Mouse (Mus musculus) small intestine, adult 2 months (tissue): ENCODE measurements around the gene Txnrd2. TPM values are rescaled to one million over a fixed set of nuclear protein-coding genes. Genes with fewer than 3 reads are reported as not detected.

Experiments used
- H3K27ac ChIP-seq: fragments of 200-500 bp; 2 replicates; pipeline ENCODE4 v1.5.1; 2012; ENCODE audit warnings: low read depth, low read length, control low read depth, inconsistent platforms; ENCODE audit not compliant: insufficient read depth
- H3K27me3 ChIP-seq: fragments of 200-500 bp; 2 replicates; pipeline ENCODE4 v1.6.1; 2012; ENCODE audit warnings: mild to moderate bottlenecking, moderate library complexity, low read length, inconsistent platforms; ENCODE audit not compliant: control insufficient read depth, insufficient read depth
- H3K36me3 ChIP-seq: fragments of 200-500 bp; 2 replicates; pipeline ENCODE4 v1.6.1; 2012; ENCODE audit warnings: mild to moderate bottlenecking, low read length, control low read depth, inconsistent platforms; ENCODE audit not compliant: control insufficient read depth, insufficient read depth
- H3K4me1 ChIP-seq: fragments of 200-500 bp; 2 replicates; pipeline ENCODE4 v1.6.1; 2012; ENCODE audit warnings: low read length, inconsistent platforms, mixed read lengths; ENCODE audit not compliant: control insufficient read depth, insufficient read depth, insufficient read length
- H3K4me3 ChIP-seq: fragments of 200-500 bp; 2 replicates; pipeline ENCODE4 v1.5.1; 2012; ENCODE audit warnings: low read depth, mild to moderate bottlenecking, control low read depth, inconsistent platforms, low read length, moderate library complexity
- CTCF ChIP-seq: fragments of 200-500 bp; IDR thresholded peaks from 2 replicates; pipeline ENCODE4 v1.5.1; 2012; ENCODE audit warnings: low read depth, mild to moderate bottlenecking, control low read depth, inconsistent platforms, low read length, moderate library complexity, mixed read lengths; ENCODE audit not compliant: insufficient replicate concordance, insufficient read length; ENCODE audit errors: extremely low read depth
- POLR2A ChIP-seq: fragments of 200-500 bp; IDR thresholded peaks from 2 replicates; pipeline ENCODE4 v1.6.1; 2012; ENCODE audit warnings: low read depth, mild to moderate bottlenecking, control low read depth, inconsistent platforms, low read length, moderate library complexity
- WGBS: fragments of 180-500 bp; shearing (Covaris S2); methylation state at CpG from one replicate; pipeline ENCODE4 v1.1.7; 2018; 5-methylcytosine and 5-hydroxymethylcytosine counted together
- polyA plus RNA-seq: library from polyadenylated mRNA; depleted of rRNA; stranded (reverse); fragments of >200 nt; gene quantifications from 2 replicates; pipeline ENCODE4 v1.2.3, GENCODE M21; 2012

Txnrd2 gene
- polyA plus RNA-seq, 1 experiment: 19.5 TPM

DNA sequence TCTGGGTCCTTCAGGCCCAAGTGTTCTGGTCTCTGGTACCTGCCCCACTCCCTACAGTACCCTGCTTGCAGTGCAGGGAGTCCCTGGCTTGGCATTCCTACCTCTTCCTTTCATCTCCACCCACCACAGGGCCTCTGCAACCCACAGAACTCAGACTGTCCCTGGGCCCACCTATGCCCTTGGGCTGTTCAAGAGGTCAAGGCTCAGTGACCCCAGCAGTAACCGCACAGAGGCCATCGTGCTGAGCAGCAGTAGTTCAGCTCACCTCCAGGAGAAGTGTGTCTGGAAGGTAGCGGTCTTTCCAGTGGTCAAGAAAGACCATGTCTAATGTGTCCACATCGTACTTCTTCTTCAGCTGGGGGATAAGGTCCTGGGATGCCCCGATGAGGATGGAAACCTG lies 15.8 kb upstream of the Txnrd2 start:
- 91% methylated on average over 5 of the region's 5 CpGs for WGBS
- Histone ChIP-seq H3K4me1 (peaks cover 17% of the 10 kb centered on the region), H3K36me3 (peaks cover 32% of the 10 kb centered on the region), H3K4me3 (no peak overlapping the region), H3K27me3 (no peaks in the 10 kb centered on the region), H3K27ac (no peak overlapping the region)
- TF ChIP-seq POLR2A (no peak), CTCF (no peak)

DNA sequence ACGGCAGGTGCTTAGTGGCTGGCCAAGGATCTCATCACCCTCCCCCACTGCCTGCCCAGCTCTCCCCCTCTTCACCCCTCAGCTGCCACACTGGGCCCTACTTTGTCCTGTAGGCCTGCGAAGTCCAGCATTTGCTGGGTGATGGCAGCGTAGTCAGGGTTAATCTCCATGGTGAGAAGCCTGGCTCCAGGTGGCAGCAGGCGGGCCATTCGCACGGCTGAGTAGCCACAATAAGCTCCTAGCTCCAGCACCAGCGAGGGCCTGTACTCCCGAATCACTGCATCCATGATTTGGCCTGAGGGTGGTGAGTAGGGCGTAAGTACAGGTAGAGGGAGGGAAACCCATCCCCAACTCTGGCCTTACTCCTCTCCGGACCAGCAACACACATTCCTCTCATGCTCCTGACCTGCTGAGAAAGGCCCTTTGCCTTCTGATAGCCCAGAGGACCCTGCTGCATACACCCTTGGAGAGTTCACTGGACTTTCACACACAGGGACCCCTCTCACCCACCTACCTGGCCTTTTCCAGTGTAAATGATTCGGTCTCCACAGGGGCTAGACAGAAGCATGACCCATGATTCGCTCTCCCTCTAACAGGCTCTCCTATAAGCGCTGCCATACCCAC lies 15.0 kb upstream of the Txnrd2 start:
- H3K4me1 ChIP-seq: peaks cover 14% of the 10 kb centered on the region
- H3K4me3 ChIP-seq: no peak overlapping the region
- no peaks in the 10 kb centered on the region for H3K27me3 ChIP-seq
- no peak for TF ChIP-seq POLR2A
- TF ChIP-seq CTCF: no peak
- 89% methylated on average over 13 of the region's 13 CpGs for WGBS
- no peak overlapping the region for H3K27ac ChIP-seq
- peaks cover 32% of the 10 kb centered on the region for H3K36me3 ChIP-seq

DNA sequence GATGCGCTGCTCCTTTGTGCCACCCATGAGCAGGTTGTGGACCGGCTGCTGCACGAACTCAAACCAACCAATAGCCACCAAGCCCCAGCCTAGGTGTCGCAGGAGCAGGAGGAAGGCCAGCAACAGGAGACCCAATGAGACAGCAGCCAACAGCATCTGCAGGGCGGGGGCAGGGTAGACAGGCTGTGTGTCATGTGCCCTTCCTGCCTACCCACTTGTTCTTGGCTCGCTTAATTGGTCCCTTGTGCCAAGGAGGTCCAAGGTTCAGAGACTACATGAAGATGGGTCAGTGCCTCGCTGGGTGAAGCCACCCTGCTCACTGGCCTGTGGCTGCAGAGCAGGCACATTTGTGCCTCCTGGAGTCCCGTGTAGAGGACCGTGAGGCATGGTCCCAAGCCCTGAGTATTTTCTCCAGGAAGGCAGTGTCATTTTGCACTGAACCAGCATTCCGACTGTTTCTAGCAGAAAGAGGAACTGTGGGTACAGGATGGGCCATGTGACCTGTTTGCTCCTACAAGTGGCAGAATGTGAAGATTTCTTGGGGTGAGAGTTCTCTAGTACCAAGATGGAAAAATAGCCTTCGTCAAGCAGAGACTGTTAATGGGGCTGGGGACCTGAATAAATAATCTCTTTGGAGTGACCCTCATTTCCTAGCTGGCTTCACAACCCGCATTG lies 14.2 kb upstream of the Txnrd2 start:
- Histone ChIP-seq H3K36me3 (peaks cover 34% of the 10 kb centered on the region), H3K27me3 (no peaks in the 10 kb centered on the region), H3K4me3 (no peak overlapping the region), H3K4me1 (peaks cover 14% of the 10 kb centered on the region), H3K27ac (no peak overlapping the region)
- TF ChIP-seq CTCF (no peak), POLR2A (no peak)
- 33% methylated on average over 12 of the region's 12 CpGs for WGBS

DNA sequence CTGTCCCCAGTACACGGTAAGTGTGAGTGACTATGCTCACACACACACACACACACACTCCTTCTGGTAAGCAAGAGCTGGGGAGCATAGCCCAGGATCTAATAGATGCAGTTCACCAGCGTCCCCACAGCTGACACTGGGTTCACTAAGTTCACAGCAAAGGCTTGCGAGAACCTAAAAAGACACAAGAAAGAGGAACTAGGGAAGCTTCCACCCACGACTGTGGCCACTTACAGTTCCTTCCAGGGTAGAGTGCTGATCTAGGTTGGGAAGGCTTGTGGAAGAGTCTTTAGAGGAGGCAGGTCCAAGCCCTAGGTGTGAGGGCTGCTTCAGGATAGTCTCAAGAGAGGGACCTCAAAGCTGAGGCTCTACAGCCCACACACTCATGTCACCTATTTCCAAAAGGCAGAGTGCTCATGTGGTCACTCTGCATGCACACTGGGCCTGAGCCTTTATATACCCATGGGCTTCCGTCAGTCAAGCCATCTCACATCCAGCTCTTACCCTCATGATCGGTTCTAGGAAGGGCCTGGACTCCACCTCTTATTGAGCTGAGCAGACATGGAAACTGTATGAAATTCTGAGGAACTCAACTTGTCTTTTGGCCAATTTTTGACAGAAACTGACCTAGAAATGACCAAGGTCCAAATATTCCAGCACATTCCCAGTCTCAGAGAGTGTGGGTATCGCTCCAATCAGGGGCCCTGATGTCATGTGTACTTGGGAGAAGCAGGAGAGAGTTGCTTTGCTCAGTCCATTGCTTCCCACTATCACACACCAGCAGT lies 13.0 kb upstream of the Txnrd2 start:
- H3K4me3 ChIP-seq: no peak overlapping the region
- H3K27me3 ChIP-seq: no peaks in the 10 kb centered on the region
- H3K36me3 ChIP-seq: peaks cover 26% of the 10 kb centered on the region
- H3K4me1 ChIP-seq: peaks cover 14% of the 10 kb centered on the region
- H3K27ac ChIP-seq: peak overlapping the region; percentile 57
- TF ChIP-seq POLR2A (no peak), CTCF (no peak)
- WGBS: 78% methylated on average over 7 of the region's 7 CpGs

DNA sequence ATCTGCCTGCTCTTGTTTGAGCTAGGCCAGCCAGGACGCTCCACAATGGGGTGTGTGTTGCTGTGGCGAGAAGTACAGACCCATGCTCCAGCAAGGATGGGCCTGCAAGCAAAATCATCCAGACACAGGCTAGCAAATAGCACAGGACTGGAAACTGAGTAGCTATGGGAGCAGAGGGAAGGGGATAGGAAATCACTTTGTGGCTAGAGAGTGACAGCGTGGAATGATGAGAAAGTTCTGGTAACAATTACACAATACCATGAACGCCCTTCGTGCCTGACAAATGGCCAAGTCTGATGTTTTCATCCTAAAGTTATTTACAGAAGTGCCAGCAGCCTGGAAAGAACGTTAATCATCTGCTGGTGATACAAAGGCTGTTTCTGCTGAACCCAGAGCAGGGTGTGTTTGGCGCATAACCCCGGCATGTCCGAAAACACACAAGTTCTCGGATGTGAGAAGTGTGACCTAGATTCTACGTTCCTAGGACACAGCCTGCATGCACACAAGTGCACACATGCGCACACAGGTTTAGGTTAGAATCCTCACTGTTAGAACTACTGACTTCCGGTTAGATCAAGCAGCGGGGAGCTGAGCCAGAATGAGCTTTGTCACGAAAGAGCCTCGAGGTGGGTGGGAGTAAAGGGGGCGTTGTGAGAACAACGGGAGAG lies 10.0 kb upstream of the Txnrd2 start:
- H3K27me3 ChIP-seq: no peaks in the 10 kb centered on the region
- no peak for TF ChIP-seq POLR2A
- no peak for TF ChIP-seq CTCF
- WGBS: 69% methylated on average over 18 of the region's 18 CpGs
- H3K4me3 ChIP-seq: 0 out of 2 replicates have a peak overlapping the region, but pooled peaks have one; percentile 0
- H3K36me3 ChIP-seq: peaks cover 10% of the 10 kb centered on the region
- peak overlapping the region; percentile 42 for H3K27ac ChIP-seq
- H3K4me1 ChIP-seq: peaks cover 13% of the 10 kb centered on the region

DNA sequence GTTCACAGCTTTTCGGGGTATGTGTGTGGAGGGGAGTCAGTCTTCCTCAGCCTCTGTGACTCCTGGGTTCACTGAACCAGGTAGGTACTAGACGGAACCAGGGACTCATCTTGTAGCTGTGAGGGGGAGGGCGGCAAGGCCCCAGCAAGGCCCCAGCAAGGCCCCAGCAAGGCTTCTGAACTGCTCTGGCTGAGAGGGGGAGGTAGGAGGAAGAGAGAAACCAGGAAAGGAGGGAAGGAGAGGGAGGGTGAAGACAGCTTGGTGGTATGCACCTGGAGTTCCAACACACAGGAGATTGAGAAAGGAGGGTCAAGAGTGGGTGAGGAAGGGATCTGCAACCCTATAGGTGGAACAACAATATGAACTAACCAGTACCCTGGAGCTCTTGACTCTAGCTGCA lies 9.3 kb upstream of the Txnrd2 start:
- WGBS: 89% methylated on average over 3 of the region's 3 CpGs
- H3K27me3 ChIP-seq: no peaks in the 10 kb centered on the region
- peaks cover 7% of the 10 kb centered on the region; the same call in 1 of the 2 replicates for H3K4me1 ChIP-seq
- H3K36me3 ChIP-seq: peaks cover 10% of the 10 kb centered on the region
- TF ChIP-seq CTCF (no peak), POLR2A (no peak)
- peak overlapping the region; percentile 42 for H3K27ac ChIP-seq
- H3K4me3 ChIP-seq: 0 out of 2 replicates have a peak overlapping the region, but pooled peaks have one; percentile 0
